Mouse (Mus musculus) lung, embryonic 15.5 days (tissue): ENCODE measurements around the gene Laptm4a. TPM values are rescaled to one million over a fixed set of nuclear protein-coding genes. Genes with fewer than 3 reads are reported as not detected.
A peak's percentile ranks its signal among the peaks of the same experiment; 100 is the strongest.

Experiments used
- ATAC-seq: fragments of 200-750 bp; cut with Nextera tagmentation; 2 replicates; pipeline ENCODE4 v1.8.0; 2017; ENCODE audit warnings: moderate number of reproducible peaks, borderline replicate concordance; ENCODE audit not compliant: low FRiP score, low TSS enrichment; ENCODE audit errors: extremely low read depth
- H3K27ac ChIP-seq: fragments of 300-500 bp; sonication (generic); 2 replicates; pipeline ENCODE4 v1.5.1; 2015; ENCODE audit warnings: moderate library complexity, mild to moderate bottlenecking, inconsistent platforms
- H3K27me3 ChIP-seq: fragments of 300-500 bp; sonication (generic); 2 replicates; pipeline ENCODE4 v1.6.1; 2015; ENCODE audit warnings: inconsistent platforms
- H3K36me3 ChIP-seq: fragments of 300-500 bp; sonication (generic); 2 replicates; pipeline ENCODE4 v1.6.1; 2015; ENCODE audit warnings: inconsistent platforms
- H3K4me1 ChIP-seq: fragments of 300-500 bp; sonication (generic); 2 replicates; pipeline ENCODE4 v1.6.1; 2015; ENCODE audit warnings: inconsistent platforms
- H3K4me2 ChIP-seq: fragments of 300-500 bp; sonication (generic); 2 replicates; pipeline ENCODE4 v1.6.1; 2015; ENCODE audit warnings: inconsistent platforms, mild to moderate bottlenecking, moderate library complexity
- H3K4me3 ChIP-seq: fragments of 300-500 bp; sonication (generic); 2 replicates; pipeline ENCODE4 v1.5.1; 2015; ENCODE audit warnings: mild to moderate bottlenecking, inconsistent platforms
- H3K9ac ChIP-seq: fragments of 300-500 bp; sonication (generic); 2 replicates; pipeline ENCODE4 v1.6.1; 2015; ENCODE audit warnings: inconsistent platforms
- H3K9me3 ChIP-seq: fragments of 300-500 bp; sonication (generic); 2 replicates; pipeline ENCODE4 v1.6.1; 2016; ENCODE audit warnings: inconsistent platforms
- WGBS: fragments of 180-500 bp; shearing (Covaris S2); methylation state at CpG from one replicate; pipeline ENCODE4 v1.1.7; 2015; 5-methylcytosine and 5-hydroxymethylcytosine counted together
- polyA plus RNA-seq: library from polyadenylated mRNA; unstranded; fragments of >200 nt; fragmentation: Nextera tagmentation; extraction: Ambion mirVana; gene quantifications from 2 replicates; pipeline ENCODE4 v1.2.1, GENCODE M21; 2015

Laptm4a gene
- polyA plus RNA-seq, 1 experiment from 2014 or later, result 336 TPM

- Histone ChIP-seq H3K27me3 (no peaks in the 10 kb centered on the region), H3K36me3 (no peaks in the 10 kb centered on the region), H3K4me2 (no peak overlapping the region), H3K27ac (no peak overlapping the region), H3K4me1 (peaks cover 15% of the 10 kb centered on the region), H3K9ac (no peak overlapping the region), H3K9me3 (no peaks in the 10 kb centered on the region), H3K4me3 (no peak overlapping the region)
- WGBS, result 15% methylated on average over 10 of the region's 10 CpGs
- ATAC-seq, result no peak
Measured at GRCm38 (mm10) chr12:8889117-8889665, 32.3 kb upstream of the Laptm4a start.

GRCm38 (mm10) chr12:8892876-8893532 is 28.5 kb upstream of the Laptm4a start:
- H3K4me2 ChIP-seq, result peak overlapping the region; percentile 34
- H3K4me3 ChIP-seq, result no peak overlapping the region
- H3K36me3 ChIP-seq, result no peaks in the 10 kb centered on the region
- no peaks in the 10 kb centered on the region for H3K9me3 ChIP-seq
- no peaks in the 10 kb centered on the region for H3K27me3 ChIP-seq
- ATAC-seq, result no peak
- H3K4me1 ChIP-seq, result no peaks in the 10 kb centered on the region
- no peak overlapping the region for H3K9ac ChIP-seq
- 42% methylated on average over 14 of the region's 21 CpGs for WGBS
- H3K27ac ChIP-seq, result no peak overlapping the region

- H3K4me1 ChIP-seq, result peaks cover 20% of the 10 kb centered on the region
- no peak overlapping the region for H3K9ac ChIP-seq
- no peak overlapping the region for H3K4me3 ChIP-seq
- H3K36me3 ChIP-seq, result no peaks in the 10 kb centered on the region
- H3K27ac ChIP-seq, result no peak overlapping the region
- H3K4me2 ChIP-seq, result no peak overlapping the region
- 44% methylated on average over 7 of the region's 7 CpGs for WGBS
- ATAC-seq, result no peak
- H3K9me3 ChIP-seq, result no peaks in the 10 kb centered on the region
- no peaks in the 10 kb centered on the region for H3K27me3 ChIP-seq
Measured at GRCm38 (mm10) chr12:8897140-8897539, 24.3 kb upstream of the Laptm4a start.

GRCm38 (mm10) chr12:8898879-8899785 is 22.3 kb upstream of the Laptm4a start:
- Histone ChIP-seq H3K27me3 (no peaks in the 10 kb centered on the region), H3K9me3 (no peaks in the 10 kb centered on the region), H3K4me1 (peaks cover 20% of the 10 kb centered on the region), H3K9ac (no peak overlapping the region), H3K27ac (no peak overlapping the region), H3K4me3 (no peak overlapping the region), H3K36me3 (no peaks in the 10 kb centered on the region), H3K4me2 (no peak overlapping the region)
- WGBS, result 52% methylated on average over 19 of the region's 19 CpGs
- ATAC-seq, result no peak

GRCm38 (mm10) chr12:8900107-8900698 is 21.3 kb upstream of the Laptm4a start:
- no peak overlapping the region for H3K4me2 ChIP-seq
- no peaks in the 10 kb centered on the region for H3K9me3 ChIP-seq
- H3K27ac ChIP-seq, result no peak overlapping the region
- ATAC-seq, result no peak
- H3K36me3 ChIP-seq, result no peaks in the 10 kb centered on the region
- no peak overlapping the region for H3K9ac ChIP-seq
- H3K27me3 ChIP-seq, result no peaks in the 10 kb centered on the region
- H3K4me3 ChIP-seq, result no peak overlapping the region
- 27% methylated on average over 4 of the region's 4 CpGs for WGBS
- H3K4me1 ChIP-seq, result peaks cover 20% of the 10 kb centered on the region

- Histone ChIP-seq H3K4me2 (no peak overlapping the region), H3K9ac (no peak overlapping the region), H3K4me3 (no peak overlapping the region), H3K27me3 (no peaks in the 10 kb centered on the region), H3K36me3 (no peaks in the 10 kb centered on the region), H3K9me3 (no peaks in the 10 kb centered on the region), H3K4me1 (peaks cover 20% of the 10 kb centered on the region), H3K27ac (no peak overlapping the region)
- ATAC-seq, result 0 out of 2 replicates have a peak, but pooled peaks have one; percentile 7
- WGBS, result 25% methylated on average over 5 of the region's 5 CpGs
Measured at GRCm38 (mm10) chr12:8900919-8901663, 20.4 kb upstream of the Laptm4a start.

- WGBS, result 25% methylated on average over 2 of the region's 2 CpGs
- Histone ChIP-seq H3K27ac (no peak overlapping the region), H3K4me3 (no peak overlapping the region), H3K36me3 (no peaks in the 10 kb centered on the region), H3K4me1 (peaks cover 20% of the 10 kb centered on the region), H3K27me3 (no peaks in the 10 kb centered on the region), H3K9me3 (no peaks in the 10 kb centered on the region), H3K4me2 (no peak overlapping the region), H3K9ac (no peak overlapping the region)
- no peak for ATAC-seq
Measured at GRCm38 (mm10) chr12:8901934-8902333, 19.5 kb upstream of the Laptm4a start.

- no peak overlapping the region for H3K27ac ChIP-seq
- WGBS, result 39% methylated on average over 3 of the region's 3 CpGs
- H3K27me3 ChIP-seq, result no peaks in the 10 kb centered on the region
- ATAC-seq, result no peak
- H3K4me2 ChIP-seq, result no peak overlapping the region
- no peak overlapping the region for H3K4me3 ChIP-seq
- H3K4me1 ChIP-seq, result peaks cover 20% of the 10 kb centered on the region
- H3K9ac ChIP-seq, result no peak overlapping the region
- no peaks in the 10 kb centered on the region for H3K9me3 ChIP-seq
- H3K36me3 ChIP-seq, result no peaks in the 10 kb centered on the region
Measured at GRCm38 (mm10) chr12:8902479-8902878, 19.0 kb upstream of the Laptm4a start.

- no peaks in the 10 kb centered on the region for H3K27me3 ChIP-seq
- no peak overlapping the region for H3K4me3 ChIP-seq
- H3K36me3 ChIP-seq, result no peaks in the 10 kb centered on the region
- no peaks in the 10 kb centered on the region for H3K9me3 ChIP-seq
- no peak overlapping the region for H3K9ac ChIP-seq
- WGBS, result 18% methylated on average over 16 of the region's 16 CpGs
- peak; percentile 81 for ATAC-seq
- peak overlapping the region; percentile 67 for H3K27ac ChIP-seq
- no peak overlapping the region for H3K4me2 ChIP-seq
- H3K4me1 ChIP-seq, result peaks cover 35% of the 10 kb centered on the region
Measured at GRCm38 (mm10) chr12:8912860-8913685, 8.4 kb upstream of the Laptm4a start.

GRCm38 (mm10) chr12:8913701-8914340 is 7.6 kb upstream of the Laptm4a start:
- Histone ChIP-seq H3K9me3 (no peaks in the 10 kb centered on the region), H3K4me3 (no peak overlapping the region), H3K4me1 (peaks cover 35% of the 10 kb centered on the region), H3K36me3 (no peaks in the 10 kb centered on the region), H3K9ac (no peak overlapping the region), H3K27me3 (no peaks in the 10 kb centered on the region), H3K27ac (peak overlapping the region; percentile 67), H3K4me2 (no peak overlapping the region)
- 53% methylated on average over 9 of the region's 9 CpGs for WGBS
- ATAC-seq, result no peak
